Mouse (Mus musculus): ENCODE data around the gene Ankrd39. TPM values are rescaled to one million over a fixed set of nuclear protein-coding genes. Genes with fewer than 3 reads are reported as not detected.
"Not testable (repeated sequence)": the region's sequence is repeated elsewhere in the genome, so short reads cannot be mapped to it uniquely, and the experiment has no call there.

Ankrd39 gene
- polyA plus RNA-seq, 1 experiment = 5.0 TPM

DNA sequence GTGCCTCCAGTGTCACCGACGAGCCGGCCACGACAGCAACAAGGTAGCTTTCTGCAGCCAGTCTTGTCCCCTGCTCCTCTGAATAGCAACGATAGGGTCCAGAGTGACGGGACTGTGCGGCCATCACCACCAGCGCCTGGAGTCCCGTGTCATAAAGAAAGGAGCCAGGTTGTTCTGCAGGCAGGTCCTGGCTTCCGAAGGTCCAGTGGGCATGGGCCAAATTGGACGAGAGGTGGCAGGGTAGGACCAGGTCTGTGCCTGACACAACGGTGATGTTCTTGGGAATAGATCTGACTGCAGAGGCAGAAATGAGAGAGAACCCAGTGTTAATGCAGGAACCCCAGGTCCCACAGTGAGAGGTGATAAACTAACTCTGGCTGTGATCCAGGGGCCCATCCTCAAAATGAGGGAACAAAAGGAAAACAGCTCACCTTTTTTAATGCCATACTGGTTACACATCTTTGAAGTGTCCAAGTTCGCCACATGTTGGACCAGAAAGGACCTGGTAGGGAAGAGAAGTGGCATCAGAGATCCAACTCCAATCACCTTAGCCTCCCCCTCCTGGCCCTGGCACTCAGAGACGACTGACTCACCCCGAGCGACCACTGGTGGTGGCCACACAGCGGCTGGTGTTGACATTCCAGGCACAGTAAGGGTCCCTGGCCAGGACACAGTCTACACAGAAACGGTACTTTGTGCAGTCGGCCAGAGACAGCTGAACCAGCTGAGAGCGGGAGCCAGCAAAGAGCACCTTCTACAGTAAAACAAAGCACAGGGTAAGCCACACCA lies 3.0 kb upstream of the Ankrd39 start:
- H3K4me1 ChIP-seq (ENCODE audit: control insufficient read depth, insufficient read depth, insufficient read length, low read length) = peaks cover 5% of the 10 kb centered on the region; the same call in 1 of the 2 replicates
- H3K4me3 ChIP-seq (ENCODE audit: insufficient read depth, low read depth, low read length) = no peak overlapping the region
- no peak overlapping the region for H3K27ac ChIP-seq (replicated peaks; ENCODE audit: low read depth, low read length)

DNA sequence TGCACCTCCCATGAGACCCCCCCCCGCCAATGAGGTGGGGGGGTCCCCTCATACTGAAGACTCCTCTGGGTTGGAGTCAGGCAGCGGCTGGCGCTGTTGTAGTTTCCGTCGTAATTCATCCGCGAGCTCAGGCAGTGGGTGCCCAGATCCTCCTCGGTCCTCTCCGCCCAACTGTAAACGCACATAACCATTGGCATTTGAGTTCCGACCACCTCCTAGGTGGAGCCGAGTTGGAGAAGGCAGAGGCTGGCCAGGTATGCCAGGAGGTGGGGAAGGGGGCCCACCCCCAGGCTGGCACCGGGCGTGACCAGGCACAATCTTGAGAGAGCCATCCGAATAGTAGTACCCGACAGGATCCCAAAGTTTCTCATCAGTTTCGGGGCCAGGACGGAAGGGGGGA lies 2.2 kb upstream of the Ankrd39 start:
- no peak overlapping the region for H3K27ac ChIP-seq (replicated peaks; ENCODE audit: low read depth, low read length)
- peaks cover 5% of the 10 kb centered on the region; the same call in 1 of the 2 replicates for H3K4me1 ChIP-seq (ENCODE audit: control insufficient read depth, insufficient read depth, insufficient read length, low read length)
- no peak overlapping the region for H3K4me3 ChIP-seq (ENCODE audit: insufficient read depth, low read depth, low read length)

DNA sequence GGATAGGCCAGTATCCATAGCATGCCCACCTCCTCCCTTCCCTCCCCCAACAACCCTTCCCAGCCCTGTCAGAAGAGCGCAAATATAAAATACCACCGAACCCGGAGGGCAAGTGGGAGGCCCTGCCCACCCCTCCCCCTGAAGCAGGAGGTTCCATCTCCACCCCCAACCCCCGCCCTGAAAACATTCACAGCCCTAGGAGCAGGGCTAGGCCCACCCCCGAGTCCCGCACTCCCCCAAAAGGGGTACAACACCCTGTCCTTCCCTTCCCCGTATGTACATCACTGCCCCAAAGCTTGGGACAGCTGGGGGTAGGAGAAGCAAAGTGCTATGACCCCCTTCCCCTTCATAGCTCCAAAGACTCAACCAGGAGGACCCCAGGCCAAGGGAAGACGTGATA lies 1.5 kb upstream of the Ankrd39 start:
- Histone ChIP-seq H3K4me3 (ENCODE audit: insufficient read depth, low read depth, low read length) (no peak overlapping the region), H3K27ac (replicated peaks; ENCODE audit: low read depth, low read length) (no peak overlapping the region), H3K4me1 (ENCODE audit: control insufficient read depth, insufficient read depth, insufficient read length, low read length) (peaks cover 5% of the 10 kb centered on the region; the same call in 1 of the 2 replicates)

DNA sequence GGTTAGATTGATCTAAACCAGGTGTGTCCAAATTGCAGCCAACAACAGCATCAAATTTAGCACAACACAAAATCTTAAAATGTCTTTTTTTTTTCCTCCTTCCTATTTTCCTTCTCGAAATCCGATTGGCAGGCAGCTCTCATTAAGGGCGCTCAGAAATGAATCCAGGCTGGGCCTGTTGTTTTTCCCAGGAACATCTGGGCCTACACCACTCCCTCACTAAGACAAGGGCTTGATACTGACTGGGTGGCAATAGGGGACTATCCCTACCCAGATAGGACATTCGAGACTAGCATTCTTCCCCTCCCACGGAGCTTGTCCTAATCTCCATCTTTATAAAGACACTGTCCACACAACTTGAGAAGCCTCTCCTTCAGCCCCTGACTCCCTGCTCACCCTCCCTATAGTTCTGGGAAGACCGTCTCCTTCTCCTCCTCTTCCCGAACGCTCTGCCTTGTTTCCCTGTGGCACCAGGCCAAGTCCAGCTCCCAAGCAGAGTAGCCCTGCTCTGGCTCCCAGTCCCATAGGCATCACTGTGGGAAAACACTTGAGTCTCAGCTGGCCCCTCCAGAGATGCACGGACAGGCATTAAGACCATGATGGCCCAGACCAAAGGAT lies 845 bp upstream of the Ankrd39 start:
- peaks cover 5% of the 10 kb centered on the region; the same call in 1 of the 2 replicates for H3K4me1 ChIP-seq (ENCODE audit: control insufficient read depth, insufficient read depth, insufficient read length, low read length)
- H3K4me3 ChIP-seq (ENCODE audit: insufficient read depth, low read depth, low read length) = no peak overlapping the region
- peak overlapping the region; percentile 17; the same call in 1 of the 2 replicates for H3K27ac ChIP-seq (replicated peaks; ENCODE audit: low read depth, low read length)

DNA sequence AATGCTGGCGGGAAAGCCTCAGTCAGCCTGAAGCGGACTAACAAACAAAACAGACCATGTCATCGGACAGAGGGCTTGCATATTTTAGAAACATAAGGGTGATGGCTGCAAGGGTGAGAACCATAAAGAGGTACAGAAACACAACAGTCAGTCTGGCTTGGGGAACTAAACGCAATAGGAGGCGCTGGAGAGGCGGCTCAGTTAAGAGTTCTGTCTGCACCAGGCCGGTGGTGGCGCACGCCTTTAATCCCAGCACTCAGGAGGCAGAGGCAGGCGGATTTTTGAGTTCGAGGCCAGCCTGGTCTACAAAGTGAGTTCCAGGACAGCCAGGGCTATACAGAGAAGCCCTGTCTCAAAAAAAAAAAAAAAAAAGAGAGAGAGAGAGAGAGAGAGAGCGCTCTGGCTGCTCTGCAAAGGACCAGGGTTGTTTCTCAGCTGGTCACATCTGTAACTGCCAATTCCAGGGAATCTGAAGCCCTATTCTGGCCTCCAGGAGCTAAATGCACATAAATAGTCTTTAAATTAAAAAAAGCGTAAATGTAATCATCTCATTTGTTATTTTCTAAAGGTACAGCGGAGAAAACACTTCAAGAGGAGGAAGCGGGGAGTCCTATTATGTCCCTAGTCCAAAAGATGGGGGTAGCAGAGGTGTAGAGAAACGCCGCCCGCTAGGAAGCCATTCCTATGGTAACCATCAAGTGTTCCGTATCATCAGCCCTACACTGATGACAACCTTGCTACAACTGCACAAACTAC lies 1.2 kb downstream of the Ankrd39 start:
- peak overlapping the region; percentile 83 for H3K4me3 ChIP-seq (ENCODE audit: insufficient read depth, low read depth, low read length)
- H3K27ac ChIP-seq (replicated peaks; ENCODE audit: low read depth, low read length) = peak overlapping the region; percentile 67
- H3K4me1 ChIP-seq (ENCODE audit: control insufficient read depth, insufficient read depth, insufficient read length, low read length) = peaks cover 5% of the 10 kb centered on the region; the same call in 1 of the 2 replicates

DNA sequence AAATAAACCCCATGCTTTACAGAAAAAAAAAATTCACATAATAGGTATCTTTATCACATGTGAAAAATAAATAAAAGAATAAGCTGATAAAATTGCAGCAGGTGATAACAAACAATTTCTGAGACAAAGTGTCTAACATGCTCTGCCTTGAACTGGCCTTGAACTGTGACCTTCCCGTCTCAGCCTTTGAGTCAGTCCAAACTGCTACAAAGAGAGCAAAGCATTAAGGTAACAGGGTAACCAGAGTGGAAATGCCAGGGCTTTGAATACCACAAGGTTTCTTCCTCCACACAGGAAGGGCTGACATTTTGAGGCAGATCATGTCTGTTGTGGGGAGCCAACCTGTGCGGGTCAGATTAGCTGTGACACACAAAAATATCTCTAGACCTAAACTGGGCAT lies 1.9 kb downstream of the Ankrd39 start:
- Histone ChIP-seq H3K4me1 (ENCODE audit: control insufficient read depth, insufficient read depth, insufficient read length, low read length) (peaks cover 5% of the 10 kb centered on the region; the same call in 1 of the 2 replicates), H3K27ac (replicated peaks; ENCODE audit: low read depth, low read length) (peak overlapping the region; percentile 67), H3K4me3 (ENCODE audit: insufficient read depth, low read depth, low read length) (peak overlapping the region; percentile 83)

DNA sequence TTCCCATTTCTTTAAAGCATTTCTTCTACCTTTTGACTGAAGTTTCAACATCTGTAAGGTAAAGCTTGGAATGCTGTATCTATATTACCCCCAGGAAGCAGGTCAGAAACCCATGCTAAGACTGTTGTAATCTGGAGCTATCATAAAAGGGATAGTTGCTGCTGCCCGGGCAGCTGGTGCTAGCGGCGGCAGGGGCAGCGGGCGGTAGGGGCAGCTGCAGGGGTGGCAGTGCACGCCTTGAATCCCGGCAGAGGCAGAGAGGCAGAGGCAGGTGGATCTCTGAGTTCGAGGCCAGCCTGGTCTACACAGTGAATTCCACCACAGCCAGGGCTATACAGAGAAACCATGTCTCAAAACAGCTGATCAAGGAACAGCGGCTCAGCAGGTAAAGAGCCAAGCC lies 4.3 kb downstream of the Ankrd39 start:
- H3K4me1 ChIP-seq (ENCODE audit: control insufficient read depth, insufficient read depth, insufficient read length, low read length) = peaks cover 9% of the 10 kb centered on the region
- peak overlapping the region; percentile 15; the same call in 1 of the 2 replicates for H3K27ac ChIP-seq (replicated peaks; ENCODE audit: low read depth, low read length)
- no peak overlapping the region for H3K4me3 ChIP-seq (ENCODE audit: insufficient read depth, low read depth, low read length)

DNA sequence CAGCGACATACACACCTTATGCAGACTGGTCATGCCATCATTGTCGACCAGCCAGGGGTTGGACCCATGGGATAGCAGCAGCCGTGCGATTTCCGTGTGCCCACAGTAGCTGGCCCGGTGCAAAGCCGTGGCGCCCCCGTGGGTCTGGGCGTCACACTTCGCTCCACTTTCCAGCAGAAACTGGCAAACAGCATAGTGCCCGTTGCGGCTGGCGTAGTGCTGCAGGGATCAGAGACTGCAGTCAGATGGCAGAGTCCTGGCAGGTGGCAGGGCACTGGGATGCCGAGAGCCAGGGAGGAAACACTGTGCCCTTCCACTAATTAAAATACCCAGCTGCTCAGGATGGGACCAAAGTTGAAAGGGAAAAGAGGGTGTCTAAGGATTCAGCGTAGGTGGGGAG lies 5.4 kb downstream of the Ankrd39 start:
- no peak overlapping the region for H3K4me3 ChIP-seq (ENCODE audit: insufficient read depth, low read depth, low read length)

DNA sequence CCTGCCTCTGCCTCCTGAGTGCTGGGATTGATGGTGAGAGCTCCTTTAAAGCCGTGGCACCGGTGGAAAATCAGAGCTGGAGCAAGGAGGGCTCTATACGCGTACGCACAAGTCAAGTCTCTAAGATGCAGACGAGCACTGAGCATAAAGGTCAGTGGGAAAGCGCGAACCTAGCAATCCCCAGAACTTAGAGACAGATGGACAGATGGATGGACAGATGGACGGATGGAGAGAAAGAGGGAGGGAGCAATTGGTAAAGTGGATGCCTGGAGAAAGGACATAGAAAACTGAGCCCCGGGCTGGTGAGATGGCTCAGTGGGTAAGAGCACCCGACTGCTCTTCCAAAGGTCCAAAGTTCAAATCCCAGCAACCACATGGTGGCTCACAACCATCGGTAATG lies 6.4 kb downstream of the Ankrd39 start:
- Histone ChIP-seq H3K27ac (replicated peaks; ENCODE audit: low read depth, low read length) (no peak overlapping the region), H3K4me1 (ENCODE audit: control insufficient read depth, insufficient read depth, insufficient read length, low read length) (peaks cover 10% of the 10 kb centered on the region), H3K4me3 (ENCODE audit: insufficient read depth, low read depth, low read length) (no peak overlapping the region)

More for the DNA sequence above, 5.4 kb downstream of the Ankrd39 start:
- peaks cover 9% of the 10 kb centered on the region for H3K4me1 ChIP-seq (ENCODE audit: control insufficient read depth, insufficient read depth, insufficient read length, low read length)
- H3K27ac ChIP-seq (replicated peaks; ENCODE audit: low read depth, low read length) = peak overlapping the region; percentile 46

DNA sequence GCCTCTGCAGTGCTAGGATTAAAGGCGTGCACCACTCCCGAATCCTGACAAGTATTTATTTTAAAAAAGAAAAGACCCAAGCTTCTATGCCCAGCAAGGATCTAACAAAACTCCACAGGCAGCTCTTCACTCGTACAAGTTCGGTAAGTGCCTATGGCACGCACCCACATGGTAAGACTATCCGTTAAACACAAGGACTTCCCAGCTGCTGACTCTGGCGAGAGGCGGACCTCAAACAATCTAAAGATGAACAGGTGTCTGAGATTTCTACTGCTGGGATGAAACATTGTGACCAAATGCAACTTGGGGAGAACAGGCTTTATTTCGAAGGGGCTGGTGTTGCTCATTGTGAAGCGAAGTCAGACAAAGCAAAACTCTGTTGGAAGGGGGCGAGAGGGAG lies 7.1 kb downstream of the Ankrd39 start:
- H3K27ac ChIP-seq (replicated peaks; ENCODE audit: low read depth, low read length) = peak overlapping the region; percentile 54
- no peak overlapping the region for H3K4me3 ChIP-seq (ENCODE audit: insufficient read depth, low read depth, low read length)
- H3K4me1 ChIP-seq (ENCODE audit: control insufficient read depth, insufficient read depth, insufficient read length, low read length) = peaks cover 12% of the 10 kb centered on the region

DNA sequence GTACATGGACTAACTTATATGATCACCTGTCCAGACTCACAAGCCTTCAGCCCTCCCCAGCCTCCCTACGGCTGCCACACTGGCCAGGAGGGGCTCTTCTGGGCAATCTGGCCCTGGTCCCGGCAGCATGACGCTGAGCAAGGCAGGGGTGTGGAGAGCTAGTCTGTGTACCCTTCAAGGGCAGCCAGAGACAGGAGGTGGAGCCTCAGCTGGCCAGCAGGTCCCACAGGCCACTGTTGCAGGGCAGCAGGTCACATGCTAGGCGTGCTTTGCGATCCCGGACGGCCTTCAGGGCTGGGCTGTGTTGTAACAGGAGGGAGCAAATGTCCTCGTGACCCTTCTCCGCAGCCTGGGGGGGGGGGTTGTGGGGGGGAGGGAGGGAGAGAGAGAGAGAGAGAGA lies 8.1 kb downstream of the Ankrd39 start, which contains the start of gene Gm42417:
Gm42417 (minus strand) TSS at position 244 of the 400 bp plus-strand sequence.
- H3K4me1 ChIP-seq (ENCODE audit: control insufficient read depth, insufficient read depth, insufficient read length, low read length) = peaks cover 17% of the 10 kb centered on the region
- H3K27ac ChIP-seq (replicated peaks; ENCODE audit: low read depth, low read length) = peak within 1 kb of the TSS; percentile 96
- no peak within 1 kb of the TSS for H3K4me3 ChIP-seq (ENCODE audit: insufficient read depth, low read depth, low read length)

DNA sequence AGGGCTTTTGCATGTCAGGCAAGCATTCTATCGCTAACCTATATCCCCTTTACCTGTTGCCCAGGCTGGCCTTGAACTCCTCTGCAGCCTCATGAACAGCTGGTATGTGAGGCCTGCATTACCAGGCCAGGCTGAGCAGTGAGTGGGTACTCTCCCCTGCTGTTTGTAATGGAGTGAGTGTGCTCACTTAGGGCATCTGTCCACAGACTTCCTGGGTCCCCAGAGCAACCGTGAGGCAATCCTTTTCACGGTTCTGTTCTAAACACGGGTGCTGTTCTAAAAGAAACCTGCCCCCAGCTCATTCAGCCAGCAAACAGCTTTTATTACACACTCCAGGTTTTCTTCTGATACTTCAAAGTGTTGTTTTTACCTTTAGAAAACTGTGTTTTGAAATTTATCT lies 8.5 kb downstream of the Ankrd39 start:
- H3K4me1 ChIP-seq (ENCODE audit: control insufficient read depth, insufficient read depth, insufficient read length, low read length) = peaks cover 18% of the 10 kb centered on the region
- H3K4me3 ChIP-seq (ENCODE audit: insufficient read depth, low read depth, low read length) = no peak overlapping the region
- peak overlapping the region; percentile 96 for H3K27ac ChIP-seq (replicated peaks; ENCODE audit: low read depth, low read length)

DNA sequence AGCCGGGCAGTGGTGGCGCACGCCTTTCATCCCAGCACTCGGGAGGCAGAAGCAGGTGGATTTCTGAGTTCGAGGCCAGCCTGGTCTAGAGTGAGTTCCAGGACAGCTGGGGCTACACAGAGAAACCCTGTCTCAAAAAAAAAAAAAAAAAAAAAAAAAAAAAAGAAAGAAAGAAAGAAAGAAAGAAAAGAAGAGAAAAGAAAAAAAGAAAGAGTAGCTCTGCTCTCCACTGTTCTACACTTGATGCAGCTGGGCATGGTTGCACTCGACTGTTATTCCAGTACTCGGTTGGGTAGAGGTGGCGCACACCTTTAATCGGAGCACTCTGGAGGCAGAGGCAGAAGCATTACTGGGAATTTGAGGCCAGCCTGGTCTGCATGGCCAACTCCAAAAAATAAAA lies 10.5 kb downstream of the Ankrd39 start, which contains the start of gene Ankrd23:
Ankrd23 (minus strand) TSS at position 101 of the 400 bp plus-strand sequence.
- Histone ChIP-seq H3K27ac (replicated peaks; ENCODE audit: low read depth, low read length) (peak within 1 kb of the TSS; percentile 94), H3K4me1 (ENCODE audit: control insufficient read depth, insufficient read depth, insufficient read length, low read length) (peaks cover 19% of the 10 kb centered on the region)
- not testable (repeated sequence) for H3K4me3 ChIP-seq (ENCODE audit: insufficient read depth, low read depth, low read length)

DNA sequence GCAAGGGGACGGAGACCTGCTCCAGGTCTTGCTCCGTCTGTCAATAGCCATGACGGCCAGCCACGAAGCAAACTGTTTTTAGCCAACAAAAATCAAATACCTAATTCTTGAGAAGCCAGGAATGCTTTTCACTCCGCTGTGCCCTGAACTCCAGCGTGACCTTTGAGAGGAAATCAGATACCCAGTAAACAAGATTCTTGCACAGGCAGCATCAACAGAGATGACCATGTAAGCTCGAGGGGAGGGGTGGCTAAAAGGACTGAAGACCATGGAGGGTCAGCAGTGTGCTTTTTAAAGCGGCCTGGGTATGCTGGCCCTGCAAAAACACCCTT lies 10.9 kb downstream of the Ankrd39 start:
- H3K4me1 ChIP-seq (ENCODE audit: control insufficient read depth, insufficient read depth, insufficient read length, low read length) = peaks cover 19% of the 10 kb centered on the region
- H3K4me3 ChIP-seq (ENCODE audit: insufficient read depth, low read depth, low read length) = no peak overlapping the region
- H3K27ac ChIP-seq (replicated peaks; ENCODE audit: low read depth, low read length) = peak overlapping the region; percentile 94
